Mouse (Mus musculus): Measurements from ENCODE around the gene Cdipt.
A peak's percentile ranks its signal among the peaks of the same experiment; 100 is the strongest.

DNA sequence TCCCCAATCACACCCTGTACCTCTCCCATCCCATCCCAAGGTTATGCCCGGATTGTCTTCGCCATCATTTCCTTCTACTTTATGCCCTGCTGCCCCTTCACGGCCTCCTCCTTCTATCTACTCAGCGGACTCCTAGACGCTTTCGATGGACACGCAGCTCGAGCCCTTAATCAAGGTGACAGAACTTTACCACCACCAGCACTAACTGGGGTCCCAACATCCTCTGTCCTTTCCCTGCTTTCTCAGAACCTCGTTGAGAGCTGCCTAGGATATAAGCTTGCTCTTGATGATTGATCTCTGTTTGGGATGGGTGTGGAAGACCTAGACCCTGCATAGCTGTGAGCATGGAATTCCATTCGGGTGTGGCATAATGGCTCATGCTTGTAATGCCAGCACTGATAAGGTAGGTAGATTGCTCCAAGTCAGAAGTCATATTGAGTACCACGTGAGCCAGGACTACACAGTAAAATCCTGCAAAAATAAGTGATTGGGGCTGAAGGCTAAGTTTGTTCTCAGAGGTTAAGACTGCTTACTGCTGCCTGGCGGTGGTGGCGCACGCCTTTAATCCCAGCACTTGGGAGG is 1.3 kb downstream of the Cdipt start:
- TF ChIP-seq CTCF (IDR thresholded peaks at IDR 0.05; ENCODE audit: borderline replicate concordance, insufficient read depth, low read length): no peak
- 0 out of 2 replicates have a peak, but pooled peaks have one; percentile 10 for TF ChIP-seq POLR2A (IDR thresholded peaks at IDR 0.05; ENCODE audit: low read depth, low read length)
